Mouse (Mus musculus) small intestine, adult 2 months (tissue): ENCODE measurements around the gene Gm13279.

Experiments
- CTCF ChIP-seq: fragments of 200-500 bp; IDR thresholded peaks from 2 replicates; pipeline ENCODE4 v1.5.1; 2012; ENCODE audit warnings: low read depth, mild to moderate bottlenecking, control low read depth, inconsistent platforms, low read length, moderate library complexity, mixed read lengths; ENCODE audit not compliant: insufficient replicate concordance, insufficient read length; ENCODE audit errors: extremely low read depth
- POLR2A ChIP-seq: fragments of 200-500 bp; IDR thresholded peaks from 2 replicates; pipeline ENCODE4 v1.6.1; 2012; ENCODE audit warnings: low read depth, mild to moderate bottlenecking, control low read depth, inconsistent platforms, low read length, moderate library complexity

GRCm38 (mm10) chr4:88749926-88750325 is 47.3 kb upstream of the Gm13279 start:
- TF ChIP-seq POLR2A (no peak), CTCF (no peak)
